Mouse (Mus musculus) stomach, postnatal 0 days (tissue): ENCODE data around the gene Tmem270.

ENCODE experiments used
- CTCF ChIP-seq: IDR thresholded peaks from 2 replicates; pipeline ENCODE4 v1.5.1; 2016; ENCODE audit warnings: antibody characterized with exemption, low read depth, mild to moderate bottlenecking, moderate library complexity
- EP300 ChIP-seq: optimal IDR thresholded peaks from 2 replicates; pipeline ENCODE3; 2016; ENCODE audit warnings: antibody characterized with exemption

DNA sequence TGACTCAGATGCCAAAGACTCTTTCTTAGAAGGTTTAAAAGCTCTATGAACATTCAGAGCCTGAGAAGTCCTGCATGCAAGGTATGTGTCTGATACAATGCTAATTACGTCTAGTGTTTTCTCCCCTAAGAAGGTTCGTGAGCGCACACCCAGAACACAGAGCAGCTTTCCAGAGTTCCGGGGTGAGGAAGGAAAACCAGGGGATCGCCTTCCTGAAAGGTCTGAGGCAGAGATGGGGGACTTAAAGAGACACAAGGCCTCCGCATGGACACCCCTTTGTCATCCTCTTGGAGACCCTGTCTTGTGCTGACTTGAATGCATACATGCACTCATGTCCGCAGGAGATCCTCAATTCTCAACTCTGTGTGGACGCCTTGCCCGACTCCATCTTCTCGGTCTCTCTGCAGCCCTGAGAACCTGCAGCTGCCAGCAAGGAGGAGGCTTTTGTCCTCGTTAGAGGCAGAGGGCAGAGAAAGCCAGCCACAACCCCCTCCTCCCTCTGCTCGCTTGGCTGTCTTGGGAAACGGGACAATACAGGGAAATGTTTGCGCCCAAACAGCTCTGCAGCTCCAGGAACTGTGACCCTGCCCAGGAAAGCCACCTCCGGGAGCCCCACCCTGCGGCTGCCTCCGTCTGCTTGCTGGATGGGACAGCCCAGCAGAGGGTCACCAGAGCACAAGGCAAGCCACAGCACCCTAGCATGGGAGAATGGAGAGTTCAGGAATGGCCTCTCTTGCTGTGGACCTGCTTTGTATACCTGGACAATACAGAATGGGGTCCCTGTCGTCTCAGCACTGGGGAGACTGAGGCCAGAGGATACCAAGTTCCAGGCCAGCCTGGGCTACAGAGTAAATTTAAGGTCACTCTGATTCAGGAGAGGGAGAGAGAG is 18.8 kb downstream of the Tmem270 start:
- TF ChIP-seq CTCF (no peak), EP300 (no peak)
